Mouse (Mus musculus) heart, adult 2 months (tissue): Measurements from ENCODE around the gene Vegfb. TPM values are rescaled to one million over a fixed set of nuclear protein-coding genes. Genes with fewer than 3 reads are reported as not detected.
A peak's percentile ranks its signal among the peaks of the same experiment; 100 is the strongest.

Experiments used
- DNase-seq, 2 experiments: peaks; one replicate each; pipeline ENCODE4 v3.0.0; 2021
- H3K27ac ChIP-seq: fragments of 200-600 bp; 2 replicates; pipeline ENCODE4 v1.8.1; 2022
- H3K27me3 ChIP-seq: fragments of 200-500 bp; 2 replicates; pipeline ENCODE4 v1.6.1; 2012; ENCODE audit warnings: mild to moderate bottlenecking, low read length, inconsistent platforms, mixed read lengths; ENCODE audit not compliant: control insufficient read depth, insufficient read depth
- H3K36me3 ChIP-seq: fragments of 200-500 bp; 2 replicates; pipeline ENCODE4 v1.6.1; 2012; ENCODE audit warnings: low read length, inconsistent platforms; ENCODE audit not compliant: control insufficient read depth, insufficient read depth
- H3K4me1 ChIP-seq: fragments of 200-500 bp; 2 replicates; pipeline ENCODE4 v1.6.1; 2011; ENCODE audit warnings: low read length; ENCODE audit not compliant: control insufficient read depth, insufficient read depth
- H3K4me3 ChIP-seq: fragments of 200-600 bp; 2 replicates; pipeline ENCODE4 v1.8.1; 2022
- H3K79me2 ChIP-seq: fragments of 200-500 bp; replicated peaks from 2 replicates; pipeline ENCODE4 v1.6.1; 2012; ENCODE audit warnings: mild to moderate bottlenecking, inconsistent platforms, low read length, moderate library complexity, mixed read lengths; ENCODE audit not compliant: control insufficient read depth, insufficient read depth
- H3K9ac ChIP-seq: fragments of 200-500 bp; 2 replicates; pipeline ENCODE4 v1.6.1; 2012; ENCODE audit warnings: low read depth, mild to moderate bottlenecking, control low read depth, inconsistent platforms, low read length, mixed read lengths
- CTCF ChIP-seq: fragments of 200-600 bp; IDR thresholded peaks from 2 replicates; pipeline ENCODE4 v1.8.1; 2022; ENCODE audit warnings: antibody characterized with exemption, mild to moderate bottlenecking, moderate library complexity
- EP300 ChIP-seq: fragments of 200-500 bp; IDR thresholded peaks from 2 replicates; pipeline ENCODE4 v1.6.1; 2011; ENCODE audit warnings: low read depth, low read length, control low read depth; ENCODE audit not compliant: insufficient read depth
- POLR2A ChIP-seq: fragments of 200-500 bp; IDR thresholded peaks from 2 replicates; pipeline ENCODE4 v1.6.1; 2011; ENCODE audit warnings: mild to moderate bottlenecking, low read depth, low read length, control low read depth; ENCODE audit not compliant: insufficient read depth
- WGBS: fragments of 180-500 bp; shearing (Covaris S2); methylation state at CpG from one replicate; pipeline ENCODE4 v1.1.7; 2018; 5-methylcytosine and 5-hydroxymethylcytosine counted together
- intact Hi-C: fragments of 180-260 bp; cut with DNase I; formaldehyde crosslinking; loops from one replicate; pipeline ENCODE4 v1.15.1; 2025
- polyA plus RNA-seq: library from polyadenylated mRNA; depleted of rRNA; stranded (reverse); fragments of >200 nt; gene quantifications from 2 replicates; pipeline ENCODE4 v1.2.3, GENCODE M21; 2012
- total RNA-seq, 2 experiments: library from RNA; stranded (reverse); gene quantifications; 2 replicates each; pipeline ENCODE4 v1.2.3; 2021

The Vegfb gene
- total and polyA plus RNA-seq, 3 experiments: 355 to 501 (median 413) TPM

DNA sequence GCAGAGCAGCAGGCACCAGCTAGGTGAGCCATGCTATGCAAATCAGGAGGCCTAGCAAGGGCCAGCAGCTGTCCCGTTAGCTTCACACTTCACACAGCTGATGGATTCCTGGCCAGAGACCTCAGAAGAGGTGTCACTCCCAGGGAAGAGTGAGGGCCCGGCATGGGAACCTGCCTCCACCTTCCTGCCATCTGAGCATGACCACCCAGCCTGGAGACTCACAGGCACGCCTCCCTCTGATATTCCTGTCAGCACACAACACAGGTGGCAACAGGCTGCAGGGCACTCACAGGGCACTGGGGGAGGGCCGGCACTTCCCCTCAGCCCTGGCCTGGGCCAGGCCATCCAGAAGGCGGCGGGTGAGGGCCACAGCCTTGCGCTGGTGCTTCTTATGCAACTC, 32.0 kb downstream of the Vegfb start:
- DNase-seq: peak in 1 of 2 experiments; percentile 49
- 64% methylated on average over 7 of the region's 7 CpGs for WGBS
- no peak overlapping the region for H3K4me3 ChIP-seq
- H3K27ac ChIP-seq: peak overlapping the region; percentile 7; the same call in 1 of the 2 replicates
- H3K36me3 ChIP-seq: no peaks in the 10 kb centered on the region
- intact Hi-C loops: no loop called here
- TF ChIP-seq POLR2A (no peak), CTCF (peak; percentile 22), EP300 (0 out of 2 replicates have a peak, but pooled peaks have one; percentile 29)
- H3K79me2 ChIP-seq: no peaks in the 10 kb centered on the region
- no peaks in the 10 kb centered on the region for H3K27me3 ChIP-seq
- H3K9ac ChIP-seq: no peak overlapping the region
- peaks cover 7% of the 10 kb centered on the region for H3K4me1 ChIP-seq

DNA sequence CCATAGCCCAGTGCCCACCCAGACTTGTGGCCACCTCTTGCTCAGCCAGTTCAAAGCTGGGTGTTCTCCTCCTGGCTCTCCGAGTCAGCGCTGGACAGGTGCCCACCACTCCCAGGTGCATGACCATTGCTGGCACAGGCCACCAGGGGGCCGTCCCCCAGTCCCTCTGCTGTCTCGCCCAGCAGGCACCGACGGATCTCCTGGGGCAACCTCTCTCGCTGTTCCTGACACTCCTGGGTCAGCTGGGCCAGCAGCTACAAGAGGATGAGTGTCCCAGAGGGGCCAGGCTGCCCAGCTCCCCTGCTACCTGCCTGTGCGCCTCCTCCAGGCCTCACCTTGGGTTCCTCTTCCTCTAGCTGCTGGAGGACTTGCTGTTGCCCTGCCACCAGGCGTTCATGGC, 33.4 kb downstream of the Vegfb start:
- no peak for TF ChIP-seq EP300
- TF ChIP-seq CTCF: peak; percentile 58
- TF ChIP-seq POLR2A: no peak
- Histone ChIP-seq H3K4me3 (no peak overlapping the region), H3K9ac (no peak overlapping the region), H3K36me3 (no peaks in the 10 kb centered on the region), H3K27me3 (no peaks in the 10 kb centered on the region), H3K79me2 (no peaks in the 10 kb centered on the region), H3K27ac (no peak overlapping the region), H3K4me1 (peaks cover 7% of the 10 kb centered on the region)
- intact Hi-C loops: no loop called here
- 40% methylated on average over 9 of the region's 9 CpGs for WGBS
- DNase-seq: peak; percentile 54 to 60

DNA sequence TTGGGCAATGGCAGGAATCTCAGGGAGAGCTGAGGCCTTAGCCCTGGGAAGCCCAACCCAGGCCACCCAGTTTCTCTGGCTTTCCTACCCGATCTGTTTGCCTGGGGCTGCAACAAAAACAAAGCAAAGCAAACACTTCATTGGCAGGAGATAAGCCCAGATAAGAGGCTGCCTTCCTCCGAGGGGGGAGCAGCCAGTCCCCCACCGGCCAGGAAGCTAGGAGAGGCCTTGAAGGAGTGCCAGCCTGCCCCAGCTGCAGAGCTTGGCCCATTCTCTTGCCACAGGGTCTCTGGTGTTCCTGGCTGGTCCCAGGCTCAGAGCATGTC, 34.8 kb downstream of the Vegfb start:
- 5% methylated on average over 3 of the region's 3 CpGs for WGBS
- Histone ChIP-seq H3K4me1 (peaks cover 7% of the 10 kb centered on the region), H3K27me3 (no peaks in the 10 kb centered on the region), H3K9ac (peak overlapping the region; percentile 69), H3K79me2 (no peaks in the 10 kb centered on the region), H3K36me3 (no peaks in the 10 kb centered on the region), H3K27ac (peak overlapping the region; percentile 97), H3K4me3 (peak overlapping the region; percentile 67)
- peak; percentile 65 to 75 for DNase-seq
- TF ChIP-seq EP300: peak; percentile 5; the same call in 1 of the 2 replicates
- TF ChIP-seq CTCF: no peak
- peak; percentile 83 for TF ChIP-seq POLR2A
- intact Hi-C loops: loop anchor here (1.0 to 2.0 kb wide), 2 partner anchors 14 to 16 kb away; no protein-coding TSS in a partner anchor

DNA sequence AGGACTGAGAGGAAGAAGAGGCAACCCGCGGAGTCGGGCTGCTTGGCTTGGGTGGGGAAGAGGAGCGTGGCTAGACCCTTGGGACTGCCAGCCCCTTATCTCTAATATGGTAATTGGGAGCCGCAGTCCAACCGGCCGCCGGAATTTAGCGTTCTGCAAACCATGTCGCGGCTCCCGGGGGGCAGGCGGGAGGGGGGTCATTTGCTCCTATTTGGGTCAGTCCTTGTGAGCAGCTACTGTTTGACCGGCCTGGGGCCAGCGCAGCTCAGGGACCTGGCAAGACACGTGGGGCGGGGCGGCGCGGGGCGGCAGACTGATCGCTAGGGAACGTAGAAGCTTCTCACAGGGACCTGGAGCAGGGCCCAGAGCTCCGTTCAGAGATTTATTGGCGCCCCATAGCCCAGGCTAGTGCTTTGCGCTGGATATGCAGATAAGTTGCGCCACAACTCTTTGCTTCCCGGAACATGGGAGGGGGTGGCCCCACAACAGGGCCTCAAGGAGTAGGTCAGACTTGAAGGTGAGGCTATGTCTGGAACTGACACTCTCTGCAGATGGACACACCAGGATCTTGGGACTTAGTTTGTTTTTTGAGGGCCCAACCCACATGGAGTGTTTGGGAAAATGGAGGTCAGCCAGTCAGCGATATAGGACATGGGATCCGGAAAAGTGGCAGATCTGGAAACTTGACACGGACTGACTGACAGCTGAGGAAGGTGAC, 35.3 kb downstream of the Vegfb start:
- peak overlapping the region; percentile 69 for H3K9ac ChIP-seq
- H3K79me2 ChIP-seq: no peaks in the 10 kb centered on the region
- intact Hi-C loops: loop anchor here (1.0 to 2.0 kb wide), 4 partner anchors 10 to 28 kb away; partner anchors contain the start of gene Gpr137
- H3K4me3 ChIP-seq: peak overlapping the region; percentile 67
- no peaks in the 10 kb centered on the region for H3K27me3 ChIP-seq
- TF ChIP-seq EP300: 0 out of 2 replicates have a peak, but pooled peaks have one; percentile 18
- TF ChIP-seq POLR2A: no peak
- TF ChIP-seq CTCF: no peak
- peak overlapping the region; percentile 97 for H3K27ac ChIP-seq
- WGBS: under 1% methylated on average over 31 of the region's 31 CpGs
- H3K36me3 ChIP-seq: no peaks in the 10 kb centered on the region
- peak; percentile 89 to 92 for DNase-seq
- peaks cover 7% of the 10 kb centered on the region for H3K4me1 ChIP-seq

DNA sequence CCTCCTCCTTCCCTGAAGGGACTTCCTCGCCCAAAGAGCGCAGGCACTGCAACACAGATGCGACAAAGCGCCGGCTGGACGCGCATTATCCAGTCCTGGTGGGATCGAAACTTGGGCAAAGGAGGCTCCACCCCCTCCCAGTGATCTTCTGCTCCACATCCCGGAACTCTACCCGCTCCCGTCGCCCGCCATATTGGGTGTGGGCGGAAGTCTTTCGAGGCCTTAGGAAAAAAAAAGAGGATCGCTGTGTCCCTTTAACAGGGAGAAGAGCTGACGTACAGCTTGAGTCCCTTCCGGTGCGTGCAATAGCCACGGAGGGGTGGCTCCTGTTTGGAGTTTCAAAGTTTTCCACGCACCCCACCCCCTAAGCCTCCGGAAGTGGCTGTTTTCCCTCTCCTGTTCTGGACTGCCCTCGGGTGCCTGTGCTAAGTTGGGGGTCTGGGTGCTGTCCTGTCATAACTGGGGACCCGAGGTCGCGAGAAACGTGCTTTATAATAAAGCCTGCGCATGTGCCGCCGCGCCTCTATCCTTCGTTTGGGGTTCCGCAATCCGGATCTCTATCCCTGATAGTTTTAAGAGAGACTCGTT, 36.0 kb downstream of the Vegfb start:
- peak overlapping the region; percentile 88 for H3K9ac ChIP-seq
- H3K4me3 ChIP-seq: peak overlapping the region; percentile 67
- TF ChIP-seq EP300 (peak; percentile 97), POLR2A (peak; percentile 85), CTCF (no peak)
- H3K27ac ChIP-seq: peak overlapping the region; percentile 97
- H3K27me3 ChIP-seq: no peaks in the 10 kb centered on the region
- peaks cover 7% of the 10 kb centered on the region for H3K4me1 ChIP-seq
- DNase-seq: peak; percentile 95 to 98
- no peaks in the 10 kb centered on the region for H3K79me2 ChIP-seq
- intact Hi-C loops: loop anchor here (1.0 kb wide), 2 partner anchors 9 to 27 kb away; partner anchors contain the start of gene Gpr137
- H3K36me3 ChIP-seq: no peaks in the 10 kb centered on the region
- under 1% methylated on average over 35 of the region's 35 CpGs for WGBS

DNA sequence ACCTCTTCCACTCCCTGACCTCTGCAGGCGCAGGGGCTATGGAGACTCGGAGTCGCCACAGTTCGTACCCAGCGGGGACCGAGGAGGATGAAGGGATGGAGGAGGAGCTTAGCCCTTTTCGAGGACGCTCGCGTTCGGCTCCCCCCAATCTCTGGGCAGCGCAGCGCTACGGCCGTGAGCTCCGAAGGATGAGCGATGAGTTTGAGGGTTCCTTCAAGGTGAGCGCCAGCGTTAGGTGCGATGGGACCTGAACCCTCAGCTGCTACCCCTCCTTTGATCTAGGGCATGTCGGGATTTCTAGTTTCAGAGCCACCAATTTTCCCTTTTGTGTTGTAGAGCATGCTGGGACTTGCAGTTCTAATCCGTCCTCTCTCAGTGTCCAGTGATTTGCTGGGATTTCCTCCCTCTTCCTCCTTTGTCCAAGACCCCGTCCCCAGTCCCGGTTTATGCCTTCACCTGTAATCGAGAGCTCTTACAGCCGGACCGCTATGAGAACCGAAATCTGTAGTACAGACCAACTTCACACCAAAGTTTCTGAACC, 36.8 kb downstream of the Vegfb start:
- Histone ChIP-seq H3K79me2 (no peaks in the 10 kb centered on the region), H3K4me3 (peak overlapping the region; percentile 67), H3K27ac (peak overlapping the region; percentile 97), H3K4me1 (peaks cover 7% of the 10 kb centered on the region), H3K9ac (peak overlapping the region; percentile 88), H3K36me3 (no peaks in the 10 kb centered on the region), H3K27me3 (no peaks in the 10 kb centered on the region)
- peak; percentile 65 to 73 for DNase-seq
- WGBS: under 1% methylated on average over 28 of the region's 28 CpGs
- no peak for TF ChIP-seq CTCF
- 0 out of 2 replicates have a peak, but pooled peaks have one; percentile 9 for TF ChIP-seq EP300
- TF ChIP-seq POLR2A: peak; percentile 73
- intact Hi-C loops: loop anchor here (1.0 kb wide), 2 partner anchors 8 to 26 kb away; partner anchors contain the start of gene Gpr137
